Mouse (Mus musculus) cerebellum, adult 2 months (tissue): Measurements from ENCODE around the gene Zbtb7a.

Experiments used
- CTCF ChIP-seq: fragments of 200-500 bp; IDR thresholded peaks from 2 replicates; pipeline ENCODE4 v1.5.1; 2011; ENCODE audit warnings: low read depth, mild to moderate bottlenecking, control low read depth, low read length, moderate library complexity, borderline replicate concordance; ENCODE audit not compliant: insufficient read depth
- POLR2A ChIP-seq: fragments of 200-500 bp; IDR thresholded peaks from 2 replicates; pipeline ENCODE4 v1.6.1; 2011; ENCODE audit warnings: low read length, control low read depth, borderline replicate concordance; ENCODE audit not compliant: insufficient read depth

- TF ChIP-seq CTCF: no peak
- no peak for TF ChIP-seq POLR2A
These were observed 10.3 kb downstream of the Zbtb7a start for GRCm38 (mm10) chr10:81145307-81145706.
